Mouse (Mus musculus): ENCODE results near the gene Tjp1.

The Tjp1 gene

DNA sequence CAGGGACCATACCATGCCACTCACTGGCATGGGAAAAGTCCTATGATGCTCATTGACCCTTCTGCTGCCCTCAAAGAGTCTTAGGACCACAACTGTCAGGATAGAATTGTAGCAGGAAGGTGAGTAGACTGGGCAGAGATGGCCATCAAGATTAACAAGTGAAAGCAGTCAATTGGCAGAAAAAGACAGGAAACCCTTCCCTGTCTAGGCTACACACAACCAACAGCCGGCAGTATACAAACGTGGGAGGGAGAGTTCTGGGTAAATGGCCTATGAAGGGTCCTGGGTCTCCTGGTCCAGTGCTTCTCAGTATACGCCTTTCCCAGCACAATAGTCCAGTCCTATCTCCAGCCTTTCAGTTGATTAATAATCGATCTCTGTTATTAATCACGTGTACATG lies 89.4 kb downstream of the Tjp1 start:
- in situ Hi-C loops (cut with MboI, MseI) = loop anchor here (25.0 kb wide), 1 partner anchor 1751 kb away; no protein-coding TSS in a partner anchor

DNA sequence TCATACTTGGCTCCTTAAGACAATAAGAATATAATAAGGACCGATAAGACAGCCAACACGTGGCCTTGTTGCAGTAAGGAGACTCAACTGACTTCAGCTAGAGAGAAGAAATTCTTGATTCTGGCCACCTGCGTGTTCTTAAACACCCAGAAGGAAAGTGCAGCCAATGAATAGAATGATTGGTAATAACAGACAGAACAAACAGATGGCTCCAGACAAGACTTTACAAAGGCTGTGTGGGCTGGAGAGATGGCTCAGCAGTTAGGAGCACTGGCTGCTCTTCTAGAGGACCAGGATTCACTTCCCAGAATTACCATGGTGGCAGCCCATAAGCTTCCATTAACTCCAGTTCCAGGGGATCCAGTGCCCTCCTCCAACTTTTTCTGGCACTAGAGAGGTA lies 90.7 kb downstream of the Tjp1 start:
- in situ Hi-C loops (cut with MboI, MseI) = loop anchor here (25.0 kb wide), 1 partner anchor 1750 kb away; no protein-coding TSS in a partner anchor

GRCm38 (mm10) chr7:65431018-65431695 lies 96.4 kb downstream of the Tjp1 start:
- in situ Hi-C loops (cut with MboI, MseI) = loop anchor here (25.0 kb wide), 1 partner anchor 1744 kb away; no protein-coding TSS in a partner anchor

DNA sequence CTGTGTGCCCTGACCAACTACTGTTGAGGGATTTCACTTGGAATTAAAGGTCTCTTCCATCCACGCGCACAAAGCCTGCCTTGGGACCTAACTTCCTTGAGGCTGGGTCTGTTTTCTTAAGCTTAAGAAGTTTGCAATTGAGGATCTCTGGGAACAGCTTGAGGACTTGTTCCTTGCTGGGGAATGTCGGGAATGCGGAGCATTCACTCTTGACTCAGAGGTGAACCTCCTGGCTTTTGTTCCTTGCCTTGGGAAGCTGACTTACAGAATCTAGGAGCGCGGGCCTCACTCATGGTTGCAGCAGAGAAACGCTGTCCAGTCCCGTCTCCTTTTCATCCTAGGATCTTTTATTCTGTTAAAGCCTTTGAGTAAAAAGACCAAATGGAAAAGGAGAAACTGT lies 97.2 kb downstream of the Tjp1 start:
- in situ Hi-C loops (cut with MboI, MseI) = loop anchor here (25.0 kb wide), 1 partner anchor 1743 kb away; no protein-coding TSS in a partner anchor

DNA sequence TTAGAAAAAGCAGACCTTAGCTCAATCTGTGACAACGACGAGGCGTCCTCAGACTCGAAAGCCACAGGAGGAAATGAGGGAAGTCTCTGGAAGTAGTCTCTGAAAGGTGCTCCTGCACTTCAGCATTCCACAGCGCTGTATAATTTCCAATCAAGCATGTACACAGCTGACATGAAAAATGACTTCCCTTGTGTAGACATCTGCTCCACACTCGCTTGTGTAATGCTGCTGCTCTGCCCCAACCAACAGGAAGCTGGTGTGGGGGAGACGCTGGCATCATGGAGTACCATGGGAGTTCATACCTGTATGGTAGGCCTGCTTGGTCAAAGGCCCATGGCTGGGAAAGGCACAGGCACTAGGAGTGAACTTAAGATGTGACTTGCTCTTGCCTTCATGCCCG lies 103.1 kb downstream of the Tjp1 start:
- in situ Hi-C loops (cut with MboI, MseI) = no loop called here

GRCm38 (mm10) chr7:65422456-65422855 lies 105.1 kb downstream of the Tjp1 start:
- in situ Hi-C loops (cut with MboI, MseI) = no loop called here

GRCm38 (mm10) chr7:65421451-65421850 lies 106.1 kb downstream of the Tjp1 start:
- in situ Hi-C loops (cut with MboI, MseI) = no loop called here

GRCm38 (mm10) chr7:65419926-65420325 lies 107.7 kb downstream of the Tjp1 start:
- in situ Hi-C loops (cut with MboI, MseI) = no loop called here

DNA sequence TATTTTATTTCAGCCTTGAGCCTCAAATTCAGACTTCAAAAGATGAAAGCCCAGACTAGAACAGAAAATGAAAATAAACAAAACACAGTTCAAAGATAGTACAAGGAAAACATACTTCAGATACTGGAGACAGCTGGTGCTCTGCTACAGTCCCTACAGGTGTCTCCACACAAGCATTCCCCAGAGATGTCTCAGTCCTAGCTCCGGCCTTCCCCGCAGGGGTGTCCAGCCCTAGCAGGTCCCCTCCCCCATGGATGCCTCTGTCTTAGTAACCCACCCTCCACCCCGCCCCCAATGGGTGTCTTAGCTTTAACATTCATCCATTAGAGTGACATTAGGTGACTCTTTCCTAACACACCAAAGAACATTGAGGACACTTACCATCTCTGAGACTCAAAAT lies 108.6 kb downstream of the Tjp1 start:
- in situ Hi-C loops (cut with MboI, MseI) = no loop called here

DNA sequence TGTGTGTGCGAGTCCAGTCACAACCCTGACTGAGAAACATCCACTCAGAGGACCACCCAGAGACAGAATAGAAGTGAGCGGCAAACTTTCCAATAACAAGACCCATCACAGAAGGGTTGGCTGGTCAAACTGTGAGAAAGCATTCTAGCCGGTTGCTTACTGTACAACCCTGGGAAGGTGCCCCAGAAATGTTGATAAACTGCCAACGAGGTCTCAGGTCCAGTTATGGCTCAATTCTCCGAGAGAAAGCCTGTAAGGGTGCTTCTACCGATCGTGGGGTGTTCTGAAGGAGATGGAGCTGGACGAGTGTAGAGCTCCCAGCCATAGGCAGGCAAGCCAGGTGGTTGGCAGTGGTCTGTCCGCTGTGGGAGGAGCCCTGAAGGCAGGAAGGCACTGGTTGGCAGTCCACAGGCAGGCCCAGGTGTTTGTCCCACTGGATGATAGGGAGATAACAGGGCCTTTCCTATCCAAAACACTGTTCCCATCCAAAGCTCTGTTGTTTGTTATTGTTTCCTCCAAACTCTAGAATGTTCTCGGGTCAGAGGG lies 109.1 kb downstream of the Tjp1 start:
- in situ Hi-C loops (cut with MboI, MseI) = no loop called here

GRCm38 (mm10) chr7:65417231-65418100 lies 110.1 kb downstream of the Tjp1 start:
- in situ Hi-C loops (cut with MboI, MseI) = no loop called here

- in situ Hi-C loops (cut with MboI, MseI) = no loop called here
Observed at GRCm38 (mm10) chr7:65416506-65416905, 111.1 kb downstream of the Tjp1 start.

GRCm38 (mm10) chr7:65413946-65414945 lies 113.3 kb downstream of the Tjp1 start:
- in situ Hi-C loops (cut with MboI, MseI) = no loop called here

GRCm38 (mm10) chr7:65410668-65411067 lies 116.9 kb downstream of the Tjp1 start:
- in situ Hi-C loops (cut with MboI, MseI) = no loop called here

DNA sequence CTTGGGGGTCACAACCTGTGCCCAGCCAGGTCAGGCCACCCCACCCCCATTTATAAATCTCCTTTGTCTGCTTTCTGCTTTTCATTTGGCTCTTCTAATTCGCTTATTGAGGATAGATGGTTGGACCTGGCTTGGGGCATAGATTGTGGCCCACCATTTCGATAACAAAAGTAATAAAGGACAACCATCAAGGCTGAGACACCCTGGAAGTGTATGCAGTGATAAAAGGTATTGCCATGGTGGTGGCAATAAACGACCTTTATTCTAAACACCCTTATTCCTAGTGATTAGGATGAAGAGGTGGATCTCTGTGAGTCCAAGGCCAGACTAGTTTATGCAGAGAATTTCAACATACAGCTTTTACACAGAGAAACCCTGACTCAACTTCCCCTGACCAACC lies 121.2 kb downstream of the Tjp1 start:
- in situ Hi-C loops (cut with MboI, MseI) = no loop called here

GRCm38 (mm10) chr7:65402516-65402915 lies 125.1 kb downstream of the Tjp1 start:
- in situ Hi-C loops (cut with MboI, MseI) = no loop called here

GRCm38 (mm10) chr7:65401622-65402021 lies 126.0 kb downstream of the Tjp1 start:
- in situ Hi-C loops (cut with MboI, MseI) = no loop called here

DNA sequence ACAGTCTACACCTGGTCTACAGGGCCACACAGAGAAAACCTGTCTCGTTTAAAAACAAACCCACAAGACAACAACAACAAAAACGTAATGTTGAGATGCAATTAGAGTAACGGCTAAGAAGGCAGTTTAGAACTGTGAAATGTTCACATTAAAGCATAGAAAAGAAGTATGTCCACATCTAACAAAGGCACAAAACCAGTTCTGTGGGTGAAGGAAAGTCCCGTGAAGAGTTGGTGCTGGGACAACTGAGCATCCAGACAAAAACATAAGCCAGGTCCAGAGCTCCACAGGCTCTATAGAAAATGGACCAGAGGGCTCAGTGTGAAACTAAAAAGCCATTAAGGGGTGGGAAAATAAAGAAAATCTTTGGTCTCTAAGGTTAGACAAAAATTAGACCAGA lies 131.7 kb downstream of the Tjp1 start:
- in situ Hi-C loops (cut with MboI, MseI) = no loop called here

DNA sequence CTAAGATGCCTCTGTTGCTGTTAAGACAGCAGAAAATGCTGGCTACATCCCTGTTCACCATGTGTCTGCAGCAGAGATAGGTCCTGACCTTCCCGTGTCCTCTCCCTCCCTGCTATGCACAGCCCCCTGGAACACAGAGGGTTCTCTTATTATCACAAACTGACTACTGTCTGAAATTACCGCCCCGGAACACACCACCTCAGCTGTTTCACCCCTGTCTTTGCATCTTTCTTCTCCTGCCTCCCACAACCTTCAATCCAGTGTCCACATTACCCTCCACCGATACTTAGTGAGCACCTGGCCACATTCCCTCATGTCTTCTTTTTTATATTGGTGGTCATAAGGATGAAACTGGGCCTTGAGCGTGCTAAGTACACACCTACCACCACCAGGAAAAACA lies 132.4 kb downstream of the Tjp1 start:
- in situ Hi-C loops (cut with MboI, MseI) = no loop called here

GRCm38 (mm10) chr7:65394672-65395071 lies 132.9 kb downstream of the Tjp1 start:
- in situ Hi-C loops (cut with MboI, MseI) = no loop called here

Measured in T-helper 1 cell (primary cell).